Mouse (Mus musculus) WW6 (cell line): ENCODE measurements around the gene Wdr74.
"Not testable (repeated sequence)": the region's sequence is repeated elsewhere in the genome, so short reads cannot be mapped to it uniquely, and the experiment has no call there.

Source experiments
- DNase-seq: peaks from one replicate; pipeline ENCODE4 v3.0.0-alpha.2; 2013; ENCODE audit warnings: low read depth, low spot score

Wdr74 gene

DNA sequence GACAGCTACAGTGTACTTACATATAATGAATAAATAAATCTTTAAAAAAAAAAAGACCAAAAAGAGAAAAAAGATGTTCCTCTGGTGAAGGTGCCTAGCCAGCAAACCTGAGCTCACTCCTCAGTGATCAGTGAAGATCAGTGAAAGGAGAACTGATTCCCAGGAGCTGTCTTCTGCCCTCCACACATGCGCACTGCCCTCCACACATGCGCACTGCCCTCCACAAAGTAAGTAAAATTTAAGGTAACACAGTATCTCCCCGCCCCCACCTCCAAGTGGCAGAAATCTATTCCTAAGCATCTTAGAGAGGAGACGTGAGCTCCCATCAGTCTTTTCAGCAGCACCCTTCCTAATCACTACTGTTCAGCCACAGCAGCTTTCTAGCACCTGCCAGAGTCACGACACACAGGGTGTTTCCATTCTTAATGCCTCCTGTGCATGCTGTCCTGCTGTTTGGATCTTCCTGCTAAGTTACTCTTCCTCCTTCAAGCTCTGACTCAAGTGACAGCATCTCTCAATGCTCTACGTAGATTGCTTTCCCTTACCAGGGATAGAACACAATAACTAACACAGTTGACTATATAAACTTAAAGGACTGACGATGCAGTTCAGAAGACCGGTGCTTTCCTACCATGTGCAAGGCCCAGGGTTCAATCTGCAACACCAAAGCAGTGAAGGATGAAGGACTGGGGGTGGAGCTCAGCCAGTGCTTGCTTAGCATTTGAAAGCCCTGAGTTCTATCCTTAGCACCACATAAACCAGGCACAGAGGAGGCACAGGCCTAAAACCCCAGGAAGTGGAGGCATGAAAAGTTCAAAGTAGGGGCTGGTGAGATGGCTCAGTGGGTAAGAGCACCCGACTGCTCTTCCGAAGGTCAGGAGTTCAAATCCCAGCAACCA, 19.5 kb upstream of the Wdr74 start:
- no peak for DNase-seq

DNA sequence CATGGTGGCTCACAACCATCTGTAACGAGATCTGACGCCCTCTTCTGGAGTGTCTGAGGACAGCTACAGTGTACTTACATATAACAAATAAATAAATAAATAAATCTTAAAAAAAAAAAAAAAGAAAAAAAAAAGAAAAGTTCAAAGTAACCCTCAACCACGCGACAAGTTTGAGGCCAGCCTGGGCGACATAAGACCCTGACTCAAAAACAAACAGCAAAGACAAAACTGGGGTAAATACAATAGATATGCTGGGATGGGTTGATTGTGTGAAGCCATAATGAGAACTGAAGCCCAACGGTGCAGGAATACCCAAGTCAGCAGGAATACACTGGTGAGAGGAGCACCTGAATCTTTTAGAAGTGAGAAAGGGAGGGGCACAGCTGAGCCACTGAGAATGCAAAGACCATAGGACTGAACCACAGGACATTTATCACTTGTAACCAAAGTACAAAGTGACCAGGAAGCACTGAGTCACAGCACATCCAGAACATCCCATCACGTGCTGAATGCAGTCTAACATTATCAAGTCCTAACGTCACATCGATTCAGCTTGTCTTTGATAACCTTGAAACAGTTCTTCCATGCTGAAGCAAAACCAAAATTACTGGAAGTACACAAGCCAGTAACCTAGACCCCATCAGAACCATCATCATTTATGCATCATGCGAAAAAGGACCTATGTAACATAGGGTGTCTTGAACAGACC, 18.7 kb upstream of the Wdr74 start:
- no peak for DNase-seq

DNA sequence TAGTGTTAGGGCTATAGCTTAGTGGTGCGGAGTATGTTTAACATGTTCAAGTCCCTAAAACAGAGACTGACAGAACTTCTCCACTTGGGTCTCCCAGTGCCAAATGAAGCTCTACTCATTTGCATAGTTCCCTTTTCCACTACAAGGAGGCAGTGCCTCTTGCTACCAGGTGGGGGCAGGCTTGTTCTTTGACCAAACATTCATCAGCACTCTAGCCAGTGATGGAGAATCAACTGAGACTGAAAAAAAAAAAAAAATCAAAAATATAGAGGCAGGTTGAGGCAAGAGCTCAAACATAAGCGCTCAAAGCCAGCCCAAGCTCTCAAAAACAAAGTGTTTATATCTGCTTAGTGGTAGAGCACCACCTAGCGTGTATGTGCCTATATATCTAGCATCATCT, 17.3 kb upstream of the Wdr74 start:
- DNase-seq = no peak

DNA sequence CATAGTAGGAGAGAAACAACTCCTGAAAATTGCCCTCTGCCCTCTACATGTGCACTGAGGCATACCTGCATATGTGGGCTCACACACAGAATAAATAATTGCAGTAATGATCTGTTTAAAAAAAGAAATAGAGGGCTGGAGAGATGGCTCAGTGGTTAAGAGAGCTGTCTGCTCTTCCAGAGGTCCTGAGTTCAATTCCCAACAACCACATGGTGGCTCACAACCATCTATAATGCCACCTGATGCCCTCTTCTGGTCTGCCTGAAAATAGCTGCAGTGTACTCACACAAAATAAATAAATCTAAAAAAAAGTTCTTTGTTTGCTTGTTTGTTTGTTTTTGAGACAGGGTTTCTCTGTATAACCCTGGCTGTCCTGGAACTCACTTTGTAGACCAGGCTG, 16.6 kb upstream of the Wdr74 start:
- not testable (repeated sequence) for DNase-seq

DNA sequence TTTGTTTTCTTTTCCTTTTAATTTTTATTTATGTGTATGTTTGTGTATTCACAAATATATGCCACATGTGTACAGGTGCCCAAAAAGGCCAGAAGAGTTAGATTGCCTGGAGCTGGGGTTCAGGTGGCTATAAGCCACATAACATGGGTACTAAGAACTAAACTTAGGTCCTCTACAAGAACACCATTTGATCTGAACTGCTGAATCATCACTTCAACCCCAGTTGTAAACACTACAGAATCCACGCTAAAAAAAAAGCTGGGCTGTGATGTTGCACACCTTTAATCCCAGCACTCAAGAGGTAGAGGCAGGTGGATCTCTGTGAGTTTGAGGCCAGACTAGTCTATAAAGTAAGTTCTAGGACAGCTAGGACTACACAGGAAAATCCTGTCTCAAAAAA, 14.2 kb upstream of the Wdr74 start:
- DNase-seq = no peak

DNA sequence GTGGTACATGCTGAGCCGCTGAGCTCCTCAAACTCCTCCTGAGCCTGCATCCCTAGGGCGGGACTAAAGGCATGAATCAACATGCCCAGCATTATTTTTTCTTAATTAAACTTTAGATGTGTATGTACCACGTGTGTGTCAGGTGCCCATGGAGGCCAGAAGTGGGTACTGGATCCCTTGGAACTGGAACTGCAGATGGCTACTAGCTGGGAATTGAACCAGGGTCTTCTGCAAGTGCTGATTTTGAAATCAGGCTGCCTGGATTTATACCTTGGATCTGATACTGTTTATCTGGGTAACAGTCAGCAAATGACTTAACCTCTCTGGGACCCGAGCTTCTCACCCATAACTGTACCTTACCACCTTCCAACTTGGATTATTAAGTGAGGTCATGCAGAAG, 13.6 kb upstream of the Wdr74 start:
- DNase-seq = no peak

DNA sequence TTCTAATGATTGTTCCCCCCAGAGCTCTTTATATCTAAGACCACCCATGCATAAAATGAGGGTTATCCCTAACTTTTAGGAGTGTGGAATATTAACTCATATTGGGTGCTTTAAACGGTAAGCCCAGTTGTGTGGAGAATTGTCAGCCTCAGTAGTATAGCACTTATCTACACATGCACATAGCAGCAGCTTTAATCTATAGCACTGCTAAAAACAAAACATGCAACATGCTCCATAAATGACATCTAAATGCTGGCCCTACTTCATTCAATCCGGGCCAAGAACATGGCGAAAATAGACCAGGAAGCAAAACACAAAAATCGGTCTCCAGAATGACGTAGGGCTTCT, 13.1 kb upstream of the Wdr74 start:
- no peak for DNase-seq

DNA sequence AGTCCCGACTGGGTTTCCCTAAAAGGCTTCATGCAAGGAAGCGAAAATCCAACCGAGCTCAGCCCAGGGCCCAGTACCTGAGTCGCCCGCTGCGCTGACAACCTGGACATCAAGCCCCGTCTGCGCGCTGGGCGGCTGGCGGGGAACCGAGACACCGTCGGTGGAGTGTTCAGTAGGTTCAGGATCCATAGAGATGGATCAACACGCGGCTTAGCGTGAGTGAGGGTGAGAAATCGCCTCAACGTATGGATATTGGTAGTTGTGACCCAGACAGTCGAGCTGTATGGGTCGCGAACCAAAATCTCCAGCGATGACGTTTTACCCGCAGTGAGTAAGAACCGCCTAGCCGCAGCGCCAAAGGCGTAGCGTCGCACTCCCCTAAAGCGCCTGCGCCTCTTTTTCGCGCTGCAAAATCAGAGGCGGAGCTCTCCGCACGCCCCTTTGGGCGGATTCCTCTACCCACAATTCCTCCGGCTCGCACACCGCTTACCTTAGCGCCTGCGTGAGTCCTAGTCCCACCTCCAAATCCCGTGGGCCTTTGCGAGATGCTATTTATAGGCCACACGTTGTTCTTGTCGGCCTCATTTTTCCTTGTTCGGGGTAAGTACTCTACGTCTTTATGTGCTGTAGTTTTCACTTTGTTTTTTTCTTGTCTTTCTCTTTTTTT, 12.6 kb upstream of the Wdr74 start, which contains the start of gene Slc3a2:
Slc3a2 (minus strand) TSS at position 463 of the 667 bp plus-strand sequence.
- peak; percentile 95 for DNase-seq

DNA sequence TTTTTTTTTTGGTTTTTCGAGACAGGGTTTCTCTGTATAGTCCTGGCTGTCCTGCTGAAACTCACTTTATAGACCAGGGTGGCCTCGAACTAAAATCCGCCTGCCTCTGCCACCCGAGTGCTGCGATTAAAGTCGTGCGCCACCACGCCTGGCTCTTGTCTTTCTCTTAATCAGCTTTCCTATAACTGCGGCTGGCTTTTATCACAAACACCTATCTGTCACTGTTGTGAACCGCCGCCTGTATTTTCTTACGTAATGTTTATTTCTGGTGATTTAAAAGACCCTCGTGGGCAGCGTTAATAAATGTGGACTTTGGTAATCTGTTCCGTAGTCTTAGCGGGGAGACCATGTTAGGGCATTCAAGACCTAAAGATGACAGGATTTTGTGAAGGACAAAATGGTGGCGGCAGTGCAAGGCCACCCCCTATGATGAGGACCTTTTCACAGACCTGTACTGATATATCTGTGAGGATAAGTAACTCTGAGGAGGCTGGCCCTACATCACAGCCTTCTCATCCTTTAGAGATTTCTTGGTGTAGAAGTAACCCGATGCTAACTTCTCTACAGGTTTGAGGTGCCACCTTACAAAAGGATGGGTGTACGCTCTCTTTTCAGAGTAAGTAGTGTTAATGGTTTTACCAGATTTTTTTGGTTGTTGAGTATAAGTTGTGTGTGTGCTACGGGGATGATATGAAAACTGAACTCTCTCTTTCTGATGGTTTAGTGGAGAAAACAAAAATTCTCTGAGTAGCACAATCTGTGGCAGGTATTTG, 11.9 kb upstream of the Wdr74 start:
- DNase-seq = no peak

DNA sequence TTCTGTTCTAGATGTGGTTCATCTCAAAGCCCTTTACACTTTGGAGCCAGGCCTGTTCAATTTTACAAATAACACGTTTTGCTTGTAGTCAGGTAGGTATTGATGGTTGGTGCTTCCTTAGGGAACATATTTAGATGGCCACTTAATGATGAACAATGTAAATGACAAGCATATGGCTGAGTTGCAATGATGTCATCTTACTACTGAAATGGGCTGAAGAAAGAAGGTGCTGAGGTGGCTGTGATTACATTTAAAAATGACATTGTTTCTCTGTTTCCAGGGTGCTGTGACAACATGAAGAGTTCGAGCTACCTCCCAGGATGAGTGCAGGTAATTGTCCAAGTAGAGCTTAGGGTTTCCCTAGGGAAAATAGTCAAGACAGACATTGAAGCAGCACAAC, 11.2 kb upstream of the Wdr74 start:
- no peak for DNase-seq

DNA sequence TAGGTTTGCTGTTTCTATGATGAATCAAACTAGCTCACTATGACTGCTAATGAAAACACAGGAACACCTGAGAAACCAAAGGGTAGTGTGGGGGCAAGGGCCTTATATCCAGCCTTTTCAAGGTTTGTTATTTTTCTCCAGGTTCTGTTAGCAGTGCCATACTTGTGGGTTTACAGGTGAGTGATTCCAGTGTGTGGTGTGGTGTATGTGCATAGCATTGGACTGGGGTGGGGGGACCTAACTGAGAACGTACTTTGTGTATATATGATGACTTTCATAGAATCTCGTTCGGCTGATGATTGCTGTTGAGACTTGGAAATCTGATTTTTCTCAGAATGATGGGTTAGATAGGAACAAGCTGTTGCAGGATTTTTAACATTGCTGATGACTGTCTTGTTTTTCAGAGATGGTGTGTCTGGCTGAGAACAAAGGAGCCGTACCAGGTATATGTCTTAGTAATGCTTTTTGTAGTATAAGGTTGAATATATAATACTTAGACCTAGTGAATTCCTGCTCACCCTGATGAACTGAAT, 10.5 kb upstream of the Wdr74 start:
- DNase-seq = no peak

DNA sequence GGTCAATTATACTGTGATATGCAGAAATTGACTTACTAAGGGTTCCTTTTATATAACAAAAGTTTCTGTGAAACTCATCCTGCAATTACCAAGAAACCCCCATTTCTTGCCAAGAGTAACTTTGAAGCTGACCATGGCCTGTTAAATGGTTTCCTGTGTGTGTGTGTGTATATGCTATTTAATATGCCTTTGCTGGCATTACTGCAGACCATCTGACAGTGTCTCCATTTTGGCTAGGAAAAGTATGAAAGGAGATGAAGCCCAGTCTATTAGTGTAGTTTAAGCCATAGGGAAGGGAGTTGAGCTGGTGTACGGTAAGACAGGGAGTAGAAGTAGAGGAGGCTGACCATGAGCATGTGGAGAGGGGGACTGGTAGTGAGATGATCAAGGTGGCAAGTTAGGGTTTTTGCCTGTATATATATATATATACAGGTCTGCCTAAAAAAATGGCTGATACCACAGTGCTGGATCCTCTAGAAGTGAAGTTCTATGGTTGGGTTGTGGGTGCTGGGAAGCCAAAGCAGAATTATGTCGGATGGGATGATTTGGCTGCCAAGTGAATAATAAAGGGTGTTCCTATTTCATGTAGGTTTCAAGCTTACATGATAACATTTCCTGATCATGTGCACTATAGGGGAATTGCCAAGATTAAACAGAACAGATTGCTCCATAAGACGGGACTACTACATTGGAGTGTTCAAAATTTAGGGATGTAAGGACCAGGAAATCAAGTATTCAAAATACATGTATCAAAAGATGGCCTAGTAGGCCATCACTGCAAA, 8.8 kb upstream of the Wdr74 start:
- DNase-seq = no peak

DNA sequence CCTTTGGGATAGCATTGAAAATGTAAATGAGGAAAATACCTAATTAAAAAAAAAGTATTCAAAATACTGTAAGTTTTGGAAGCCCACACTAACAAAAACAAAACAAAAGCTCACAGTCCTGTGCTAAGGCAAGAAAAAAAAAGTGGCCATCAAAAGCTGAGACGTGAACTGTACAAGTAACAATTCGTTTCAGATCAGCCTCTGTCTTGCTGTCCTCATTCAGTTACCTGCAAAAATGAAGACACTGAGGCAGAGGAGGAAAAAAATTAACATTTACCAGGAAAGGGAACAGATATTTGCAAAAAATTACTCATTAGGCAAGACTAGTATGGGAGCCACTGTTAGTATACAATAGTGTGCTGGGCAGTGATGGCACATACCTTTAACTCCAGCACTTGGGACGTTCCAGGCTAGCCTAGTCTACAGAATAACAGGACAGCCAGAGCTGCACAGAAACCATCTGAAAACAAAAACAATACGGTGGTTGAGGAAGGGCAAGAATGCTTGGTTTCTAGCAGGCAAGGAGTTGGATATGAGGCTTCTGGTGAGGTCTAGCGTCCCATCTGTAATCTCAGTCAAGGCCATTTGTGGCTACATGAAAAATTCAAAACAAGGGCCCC, 8.0 kb upstream of the Wdr74 start:
- DNase-seq = peak; percentile 58

DNA sequence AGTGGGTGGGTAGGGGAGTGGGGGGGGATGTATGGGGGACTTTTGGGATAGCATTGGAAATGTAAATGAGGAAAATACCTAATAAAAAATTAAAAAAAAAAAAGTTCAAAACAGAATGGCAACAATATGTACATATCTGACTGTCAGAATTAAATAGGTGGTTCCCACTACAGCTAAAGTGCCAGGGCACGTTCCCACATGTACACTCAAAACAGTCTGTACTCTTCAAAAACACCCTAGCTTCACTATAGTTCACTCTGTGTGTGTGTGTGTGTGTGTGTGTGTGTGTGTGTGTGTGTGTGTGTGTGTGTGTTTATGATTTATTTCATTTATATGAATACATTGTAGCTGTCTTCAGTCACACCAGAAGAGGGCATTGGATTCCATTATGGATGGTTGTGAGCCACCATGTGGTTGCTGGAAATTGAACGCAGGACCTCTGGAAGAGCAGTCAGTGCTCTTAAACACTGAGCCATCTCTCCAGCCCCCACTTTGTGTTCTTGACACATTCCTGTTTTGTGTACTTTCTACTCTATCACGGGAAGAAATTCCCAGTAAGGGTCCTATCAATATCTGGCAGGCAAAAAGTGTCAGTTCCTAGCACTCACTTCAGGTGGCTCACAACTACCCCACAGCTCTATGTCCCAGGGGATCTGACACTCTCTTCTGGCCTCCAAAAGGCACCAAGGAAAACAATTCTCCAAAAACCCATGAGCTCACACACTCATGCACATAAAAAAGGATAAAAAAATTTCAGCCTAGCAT, 7.1 kb upstream of the Wdr74 start:
- DNase-seq = not testable (repeated sequence)

DNA sequence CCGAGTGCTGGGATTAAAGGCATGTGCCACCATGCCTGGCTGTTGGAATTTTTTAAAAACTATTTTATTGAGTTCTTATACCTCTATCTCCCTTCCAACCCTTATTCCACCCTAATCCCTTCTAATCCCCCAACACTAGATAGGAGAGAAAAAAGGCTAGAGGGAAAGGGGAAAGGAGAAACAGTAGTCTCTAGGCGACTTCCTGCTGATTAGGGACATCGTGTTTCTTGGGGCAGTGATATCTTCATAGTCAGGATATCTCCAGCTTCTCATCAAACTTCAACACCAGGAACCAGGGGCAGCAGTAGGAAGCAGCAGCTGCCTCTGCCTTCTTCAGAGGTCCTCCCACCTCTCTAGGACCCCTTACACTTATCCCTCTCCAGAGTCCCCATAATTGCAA, 1.3 kb upstream of the Wdr74 start:
- no peak for DNase-seq

DNA sequence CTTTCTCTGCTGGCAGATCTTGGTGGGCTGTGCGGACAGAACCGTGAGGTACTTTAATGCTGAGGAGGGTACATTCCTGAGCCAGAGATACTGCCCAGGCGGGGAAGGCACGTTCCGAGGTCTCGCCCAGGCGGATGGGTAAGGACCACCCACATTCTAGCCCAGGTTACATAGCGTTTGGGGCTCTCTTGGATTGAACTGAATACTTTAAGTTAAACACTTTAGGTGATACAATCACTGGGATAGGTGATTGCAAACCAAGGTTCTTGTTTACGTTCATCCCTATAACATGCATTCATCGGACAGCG, 487 bp downstream of the Wdr74 start:
- no peak for DNase-seq

DNA sequence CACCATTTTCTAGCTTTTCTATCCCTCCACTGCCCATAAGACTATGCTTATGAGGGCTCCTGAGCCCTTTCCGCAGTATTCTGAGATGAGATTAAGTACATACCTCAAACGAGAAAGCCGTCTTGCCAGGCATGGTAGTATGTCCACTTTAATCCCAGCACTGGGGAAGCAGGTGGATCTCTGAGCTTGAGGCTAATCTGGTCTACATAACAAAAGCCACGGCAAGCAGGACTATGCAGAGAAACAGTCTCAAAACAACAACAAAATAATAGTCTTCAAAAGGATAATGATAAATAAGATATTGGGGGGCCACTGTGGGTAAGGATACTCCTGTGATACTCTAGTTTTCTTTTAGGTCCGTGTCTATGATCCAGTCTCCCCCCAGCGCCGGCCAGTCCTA, 3.3 kb downstream of the Wdr74 start:
- no peak for DNase-seq

DNA sequence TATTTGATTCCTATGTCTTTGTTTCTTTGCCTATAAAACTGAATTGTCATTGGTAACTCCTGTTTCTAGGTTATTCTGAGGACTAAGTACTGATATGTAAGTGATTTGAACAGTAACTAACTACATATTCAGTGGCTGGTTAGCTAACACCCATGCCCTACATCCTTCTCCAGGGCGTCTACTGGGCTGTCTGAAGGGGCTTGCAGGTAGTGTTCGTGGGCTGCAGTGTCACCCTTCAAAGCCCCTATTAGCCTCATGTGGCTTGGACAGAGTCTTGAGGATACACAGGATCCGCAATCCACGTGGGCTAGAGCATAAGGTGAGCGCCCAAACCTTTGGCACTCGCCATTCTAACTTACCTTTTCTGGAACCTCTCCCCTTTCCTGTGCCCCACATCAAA, 4.0 kb downstream of the Wdr74 start:
- DNase-seq = no peak

DNA sequence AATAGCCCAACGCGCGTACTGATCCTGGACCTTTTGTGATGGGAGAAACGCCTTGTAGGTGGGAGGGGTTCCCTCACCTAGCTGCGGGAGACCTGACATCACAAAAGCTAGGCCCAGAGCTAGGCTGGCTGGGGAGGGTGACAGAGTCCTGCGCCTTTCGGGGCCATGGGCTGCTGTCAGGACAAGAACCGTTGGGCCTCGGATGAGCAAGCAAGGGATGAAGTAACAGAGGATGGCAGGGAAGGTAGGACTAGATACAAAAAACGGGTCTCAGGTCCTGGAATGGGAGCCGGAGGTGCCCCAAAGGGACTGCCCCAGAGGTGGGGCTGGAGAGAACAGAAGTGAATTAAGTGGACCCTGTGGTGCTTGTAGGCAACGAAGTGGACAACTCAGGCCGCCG, 5.0 kb downstream of the Wdr74 start, which contains the start of gene 1700092M07Rik:
1700092M07Rik (plus strand) TSS at position 116 of the 400 bp plus-strand sequence.
- DNase-seq = no peak
